9 mouse cellular contexts compared by ENCODE assay signal in the genomic region with DNA sequence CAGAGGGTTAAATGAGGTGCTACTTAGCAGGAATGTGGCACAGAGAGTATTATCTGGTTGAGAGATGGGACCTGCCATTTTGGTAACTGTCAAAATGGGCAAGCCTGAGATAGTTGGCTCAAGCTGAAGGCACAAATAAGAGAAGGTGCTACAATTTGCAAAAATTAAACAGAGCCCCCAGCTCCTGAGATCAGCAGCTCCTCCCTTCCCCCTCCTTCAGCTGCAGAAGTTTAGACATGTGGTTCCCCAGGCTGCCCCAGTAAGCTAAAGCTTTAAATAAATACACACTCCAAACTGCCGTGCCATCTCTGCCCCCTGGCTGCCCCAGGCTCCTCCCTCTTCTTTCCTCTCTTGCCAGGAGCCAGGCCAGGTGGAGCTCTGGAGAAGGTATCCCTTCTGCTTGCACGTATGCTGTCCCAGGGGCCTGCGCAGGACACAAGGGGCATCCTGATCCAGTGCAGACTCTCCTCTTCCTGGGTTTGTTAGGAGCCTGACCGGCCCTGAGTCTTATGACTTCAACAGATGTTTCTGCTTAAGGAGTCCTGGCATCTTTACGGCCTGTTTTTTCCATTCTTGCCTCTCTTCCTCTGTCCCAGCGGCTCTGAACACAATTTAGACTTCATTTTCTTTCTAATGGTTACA.
DNase-seq lines count a peak whose midpoint lies in the region; ATAC-seq and TF ChIP-seq lines count a peak whose summit lies in the region.
"Had no signal": no experiment of that assay in that cellular context is flagged by ENCODE, and none has a peak within 500 bp of the region (broad histone marks: within the 10 kb centered on the region; RNA-seq: fewer than 3 reads in every experiment).

No protein-coding gene starts in this region.

- 0 out of 2 replicates have a peak, but pooled peaks have one; percentile 19 for ATAC-seq in heart, embryonic 12.5 days (ENCODE audit: insufficient number of reproducible peaks, low FRiP score)
- no peak for ATAC-seq in granulocyte monocyte progenitor cell, adult 5-6 weeks (replicated peaks; ENCODE audit: poor library complexity, severe bottlenecking)

- no peaks in the 10 kb centered on the region for H3K9me3 ChIP-seq in heart, embryonic 12.5 days (replicated peaks)
- H3K9me3 ChIP-seq: hindbrain, embryonic 15.5 days had no signal

- H3K4me3 ChIP-seq in testis, adult 2 months (ENCODE audit: control insufficient read depth, low read depth, low read length) = no peak overlapping the region
- H3K4me3 ChIP-seq in heart, embryonic 12.5 days = no peak overlapping the region
- H3K4me3 ChIP-seq: hindbrain, embryonic 15.5 days had no signal

- peaks cover 10% of the 10 kb centered on the region for H3K4me1 ChIP-seq in testis, adult 2 months (ENCODE audit: control insufficient read depth, insufficient read depth, low read length)
- H3K4me1 ChIP-seq in heart, embryonic 12.5 days (replicated peaks) = peaks cover 54% of the 10 kb centered on the region

- H3K27ac ChIP-seq in testis, adult 2 months (ENCODE audit: control insufficient read depth, insufficient read depth, low read depth, low read length) = peak overlapping the region; percentile 64; the same call in 1 of the 2 replicates
- peak overlapping the region; percentile 55 for H3K27ac ChIP-seq in heart, embryonic 12.5 days (ENCODE audit: poor library complexity, severe bottlenecking)

- WGBS in heart, embryonic 12.5 days = 31% methylated on average over 6 of the region's 6 CpGs

- no peak overlapping the region for H3K4me2 ChIP-seq in heart, embryonic 12.5 days
- H3K4me2 ChIP-seq: hindbrain, embryonic 15.5 days had no signal

- H3K9ac ChIP-seq in heart, embryonic 12.5 days = no peak overlapping the region
- H3K9ac ChIP-seq: hindbrain, embryonic 15.5 days had no signal

- no peak for DNase-seq in testis, postnatal 10 days (ENCODE audit: low spot score)
- DNase-seq in kidney, postnatal 14 days = peak; percentile 71
- peak; percentile 64 for DNase-seq in yolk sac, embryonic 10.5 days (ENCODE audit: low spot score)
- DNase-seq in retina, embryonic 14.5 days (ENCODE audit: low spot score) = no peak
- no peak for DNase-seq in spleen, adult 18-20 months

- no peaks in the 10 kb centered on the region for H3K27me3 ChIP-seq in testis, adult 2 months (ENCODE audit: control insufficient read depth, insufficient read depth, low read length)
- H3K27me3 ChIP-seq in heart, embryonic 12.5 days (replicated peaks) = no peaks in the 10 kb centered on the region
- H3K27me3 ChIP-seq: hindbrain, embryonic 15.5 days had no signal

- no peak for TF ChIP-seq POLR2A in testis, adult 2 months (IDR thresholded peaks at IDR 0.05; ENCODE audit: control insufficient read depth, low read depth, low read length)

- no peak for TF ChIP-seq CTCF in testis, adult 2 months (IDR thresholded peaks at IDR 0.05; ENCODE audit: control insufficient read depth, insufficient read depth, insufficient replicate concordance, low read depth, low read length)

- no peaks in the 10 kb centered on the region for H3K36me3 ChIP-seq in testis, adult 2 months (ENCODE audit: control insufficient read depth, insufficient read depth, low read length)
- H3K36me3 ChIP-seq in heart, embryonic 12.5 days = no peaks in the 10 kb centered on the region
- H3K36me3 ChIP-seq: hindbrain, embryonic 15.5 days had no signal

Comparison
In these comparisons a context has a peak if more than half of its experiments do, and no peak if none do; other contexts are left out.
1. DNase-seq: peak in kidney, postnatal 14 days (single experiment) and yolk sac, embryonic 10.5 days (single experiment); none in testis, postnatal 10 days (single experiment), retina, embryonic 14.5 days (single experiment) and spleen, adult 18-20 months (0 of 2).